Mouse (Mus musculus) ovary, postnatal 10 days (tissue): Measurements from ENCODE around the gene Krtap4-2.
"Not testable (repeated sequence)": the region's sequence is repeated elsewhere in the genome, so short reads cannot be mapped to it uniquely, and the experiment has no call there.

Source experiments
- DNase-seq: peaks from one replicate; pipeline ENCODE4 v3.0.0; 2022; ENCODE audit warnings: low spot score

Gene Krtap4-2

GRCm38 (mm10) chr11:99634653-99635134 is at the start of gene Krtap4-2:
Krtap4-2 (minus strand) TSS chr11:99635084.
- no peak for DNase-seq

- no peak for DNase-seq
Measured at GRCm38 (mm10) chr11:99683481-99683880, 48.6 kb upstream of the Krtap4-2 start.

- DNase-seq, result no peak
Measured at GRCm38 (mm10) chr11:99665860-99666259, 31.0 kb upstream of the Krtap4-2 start, which contains the start of gene Krtap4-6. Krtap4-6 (minus strand) TSS chr11:99665960.

- DNase-seq, result no peak
Measured at GRCm38 (mm10) chr11:99662802-99663201, 27.9 kb upstream of the Krtap4-2 start.

GRCm38 (mm10) chr11:99659256-99659655 is 24.4 kb upstream of the Krtap4-2 start:
- DNase-seq, result no peak

- not testable (repeated sequence) for DNase-seq
Measured at GRCm38 (mm10) chr11:99658467-99659010, 23.7 kb upstream of the Krtap4-2 start, which contains the start of gene Gm11563. Gm11563 (minus strand) TSS chr11:99658960.

GRCm38 (mm10) chr11:99657051-99657450 is 22.2 kb upstream of the Krtap4-2 start:
- DNase-seq, result no peak

GRCm38 (mm10) chr11:99650136-99650535 is 15.3 kb upstream of the Krtap4-2 start, which contains the start of gene Gm11555:
Gm11555 (minus strand) TSS chr11:99650236.
- no peak for DNase-seq

- no peak for DNase-seq
Measured at GRCm38 (mm10) chr11:99646444-99646843, 11.6 kb upstream of the Krtap4-2 start.

- no peak for DNase-seq
Measured at GRCm38 (mm10) chr11:99644351-99644750, 9.5 kb upstream of the Krtap4-2 start.

GRCm38 (mm10) chr11:99643635-99644139 is 8.8 kb upstream of the Krtap4-2 start, which contains the start of gene Krtap4-7:
Krtap4-7 (minus strand) TSS chr11:99644089.
- DNase-seq, result not testable (repeated sequence)

GRCm38 (mm10) chr11:99640926-99641325 is 6.0 kb upstream of the Krtap4-2 start:
- no peak for DNase-seq

- DNase-seq, result no peak
Measured at GRCm38 (mm10) chr11:99637086-99637485, 2.2 kb upstream of the Krtap4-2 start.

- no peak for DNase-seq
Measured at GRCm38 (mm10) chr11:99633293-99633692, 1.6 kb downstream of the Krtap4-2 start.

- DNase-seq, result no peak
Measured at GRCm38 (mm10) chr11:99630890-99631289, 4.0 kb downstream of the Krtap4-2 start.

- no peak for DNase-seq
Measured at GRCm38 (mm10) chr11:99628138-99628537, 6.7 kb downstream of the Krtap4-2 start, which contains the start of gene Krtap4-1. Krtap4-1 (minus strand) TSS chr11:99628238.

GRCm38 (mm10) chr11:99620335-99620734 is 14.5 kb downstream of the Krtap4-2 start, which contains the start of gene Gm11562:
Gm11562 (minus strand) TSS chr11:99620435.
- DNase-seq, result no peak

- DNase-seq, result no peak
Measured at GRCm38 (mm10) chr11:99614796-99615363, 20.0 kb downstream of the Krtap4-2 start, which contains the start of gene Krtap2-4. Krtap2-4 (minus strand) TSS chr11:99614846.

GRCm38 (mm10) chr11:99610089-99610488 is 24.8 kb downstream of the Krtap4-2 start, which contains the start of gene Gm11937:
Gm11937 (minus strand) TSS chr11:99610189.
- not testable (repeated sequence) for DNase-seq

- no peak for DNase-seq
Measured at GRCm38 (mm10) chr11:99609126-99609525, 25.8 kb downstream of the Krtap4-2 start.

- not testable (repeated sequence) for DNase-seq
Measured at GRCm38 (mm10) chr11:99603208-99603607, 31.7 kb downstream of the Krtap4-2 start, which contains the start of gene Gm11938. Gm11938 (minus strand) TSS chr11:99603308.

- DNase-seq, result not testable (repeated sequence)
Measured at GRCm38 (mm10) chr11:99597742-99598141, 37.1 kb downstream of the Krtap4-2 start, which contains the start of gene Krtap9-3. Krtap9-3 (minus strand) TSS chr11:99598105.

GRCm38 (mm10) chr11:99590981-99591380 is 43.9 kb downstream of the Krtap4-2 start, which contains the start of gene Krtap1-3:
Krtap1-3 (minus strand) TSS chr11:99591339.
- no peak for DNase-seq
